Mouse (Mus musculus) ES-Bruce4 (cell line): ENCODE results near the gene Shc2.

Experiments
- CTCF ChIP-seq: IDR thresholded peaks from one replicate; pipeline ENCODE4 v1.8.1; 2011; ENCODE audit warnings: low read depth, low read length
- POLR2A ChIP-seq: IDR thresholded peaks from one replicate; pipeline ENCODE4 v1.8.1; 2011; ENCODE audit warnings: low read length; ENCODE audit not compliant: insufficient read depth

GRCm38 (mm10) chr10:79623950-79624349 lies 13.8 kb downstream of the Shc2 start:
- TF ChIP-seq POLR2A (no peak), CTCF (no peak)
